Mouse (Mus musculus) left cerebral cortex, postnatal 14 days (tissue): ENCODE results near the gene Siah1a. TPM values are rescaled to one million over a fixed set of nuclear protein-coding genes. Genes with fewer than 3 reads are reported as not detected.

Experiments used
- DNase-seq, 2 experiments: peaks; one replicate each; pipeline ENCODE4 v3.0.0; 2021 to 2022; ENCODE audit warnings: low spot score in 2 of 2, mixed read lengths in 1 of 2
- intact Hi-C: fragments of 180-260 bp; cut with DNase I; formaldehyde crosslinking; loops from one replicate; pipeline ENCODE4 v1.15.1; 2025
- long read RNA-seq, 2 experiments: library from polyadenylated mRNA; stranded (forward); transcript quantifications; one replicate each; pipeline ENCODE4 v2.0.0; 2021
- total RNA-seq, 2 experiments: library from RNA; stranded (reverse); gene quantifications; 2 replicates each; pipeline ENCODE4 v1.2.3; 2021

Siah1a gene
- total RNA-seq = 10 to 100 TPM; 30.9 to 32.9 TPM
- long read RNA-seq, experiment 1, transcript Siah1a-201 (2 exons, 1,968 nt) = major isoform, 91 of 96 reads
- long read RNA-seq, experiment 1, partial matches to known transcripts = 0 of 96 reads
- long read RNA-seq, experiment 1, other reads (novel, unspliced or antisense) = 5 of 96 reads
- long read RNA-seq, experiment 2, transcript Siah1a-201 (2 exons, 1,968 nt) = major isoform, 65 of 67 reads
- long read RNA-seq, experiment 2, partial matches to known transcripts = 0 of 67 reads
- long read RNA-seq, experiment 2, other reads (novel, unspliced or antisense) = 2 of 67 reads

DNA sequence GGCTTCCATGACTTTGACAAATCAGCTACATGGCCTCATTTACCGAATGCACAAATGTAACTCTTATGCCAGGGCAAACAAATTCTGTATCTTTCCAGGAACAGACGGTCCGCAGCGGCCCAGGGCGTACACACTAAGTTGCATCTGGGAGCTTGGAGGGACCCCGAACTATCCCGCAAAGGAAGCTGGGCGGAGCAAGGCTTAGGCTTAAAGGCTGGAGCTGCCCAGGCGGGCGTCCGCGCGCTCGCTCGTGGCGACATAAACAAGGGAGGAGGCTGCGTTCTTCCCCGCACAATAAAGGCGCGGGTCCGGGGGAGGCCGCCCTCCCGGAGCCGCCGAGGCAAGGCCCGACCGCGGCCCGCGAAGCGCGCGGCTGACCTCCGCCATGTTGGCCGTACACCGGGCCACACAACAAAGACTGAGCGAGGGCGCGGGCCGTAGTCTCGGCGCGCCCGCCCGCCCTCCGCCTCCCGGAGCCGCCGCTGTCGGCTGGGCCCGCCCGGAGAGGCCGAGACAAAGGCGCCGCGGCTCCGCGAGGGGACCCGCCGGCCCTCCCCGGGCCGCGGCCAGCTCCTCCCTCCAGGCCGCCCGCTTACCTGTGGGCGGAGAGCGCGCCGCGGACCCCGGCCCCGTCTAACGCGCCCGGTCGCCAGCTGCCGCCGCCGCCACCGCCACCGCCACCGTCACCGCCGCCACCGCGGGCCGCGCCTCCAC is at the start of gene Siah1a, which contains the start of gene Gm10638:
Gene Siah1a (minus strand): TSS at position 714 of the 714 bp plus-strand sequence.
Gene Gm10638 (plus strand): TSS at position 479 of the 714 bp plus-strand sequence.
- intact Hi-C loops = loop anchor here (5.0 to 10.0 kb wide), 2 partner anchors 97 to 139 kb away; partner anchors contain the start of gene N4bp1
- DNase-seq = peak; percentile 37 to 61

DNA sequence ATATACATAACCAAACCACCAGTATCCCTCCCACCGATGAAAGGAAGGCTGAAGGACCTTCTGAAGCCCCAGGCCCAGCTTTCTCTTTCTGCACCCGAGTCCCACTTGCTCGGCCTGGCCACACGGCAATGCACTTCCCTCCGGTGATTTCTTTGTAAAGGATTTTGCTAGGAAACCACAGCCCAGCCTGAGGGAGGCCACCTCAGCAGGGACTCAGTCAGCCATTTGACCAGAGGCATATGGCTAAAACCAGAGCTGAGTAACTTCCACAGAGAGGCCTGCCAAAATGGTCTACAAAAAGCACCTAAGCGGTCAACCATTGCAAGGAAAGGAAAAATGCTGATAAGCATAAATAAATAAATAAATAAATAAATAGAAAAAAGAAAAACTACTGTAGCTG is 49.0 kb upstream of the Siah1a start:
- DNase-seq = no peak
- intact Hi-C loops = no loop called here

DNA sequence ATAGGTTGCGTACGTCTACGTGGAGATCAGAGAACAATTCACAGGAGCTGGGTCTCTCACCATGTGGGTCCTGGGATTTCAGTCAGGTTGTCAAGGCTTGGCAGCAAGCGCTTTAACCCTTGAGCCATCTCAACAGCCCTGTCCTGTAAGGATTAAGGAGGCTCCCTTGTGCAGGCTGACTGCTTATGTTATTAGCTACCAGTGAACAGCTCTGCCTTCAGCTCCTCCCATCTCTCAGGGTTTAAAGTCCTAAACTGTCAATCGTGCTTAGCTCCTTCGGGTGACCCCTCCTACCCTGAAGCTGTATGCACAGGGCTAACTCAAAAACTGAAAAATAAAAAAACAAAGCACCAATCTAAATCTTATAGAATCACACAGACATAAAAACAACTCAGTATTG is 45.8 kb upstream of the Siah1a start:
- intact Hi-C loops = no loop called here
- no peak for DNase-seq

DNA sequence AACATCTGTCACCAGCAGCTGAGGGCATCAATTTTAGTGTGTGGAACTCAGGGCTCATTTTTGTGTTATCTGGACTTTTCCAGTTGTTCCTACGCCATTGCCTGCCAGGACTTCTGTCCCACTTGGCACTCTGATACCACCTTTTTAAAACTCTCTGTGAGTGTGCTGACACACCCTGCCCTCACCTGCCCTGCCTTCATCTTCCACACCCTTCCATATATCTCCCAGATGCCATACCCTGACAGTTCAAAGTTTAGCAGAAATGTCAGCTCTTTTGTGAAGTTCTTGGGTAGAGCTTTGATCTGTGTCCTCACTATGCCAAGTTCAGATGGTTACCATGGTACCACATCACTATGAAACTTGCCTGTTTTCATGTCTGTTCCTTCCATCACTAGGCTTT is 43.8 kb upstream of the Siah1a start:
- DNase-seq = no peak
- intact Hi-C loops = no loop called here

DNA sequence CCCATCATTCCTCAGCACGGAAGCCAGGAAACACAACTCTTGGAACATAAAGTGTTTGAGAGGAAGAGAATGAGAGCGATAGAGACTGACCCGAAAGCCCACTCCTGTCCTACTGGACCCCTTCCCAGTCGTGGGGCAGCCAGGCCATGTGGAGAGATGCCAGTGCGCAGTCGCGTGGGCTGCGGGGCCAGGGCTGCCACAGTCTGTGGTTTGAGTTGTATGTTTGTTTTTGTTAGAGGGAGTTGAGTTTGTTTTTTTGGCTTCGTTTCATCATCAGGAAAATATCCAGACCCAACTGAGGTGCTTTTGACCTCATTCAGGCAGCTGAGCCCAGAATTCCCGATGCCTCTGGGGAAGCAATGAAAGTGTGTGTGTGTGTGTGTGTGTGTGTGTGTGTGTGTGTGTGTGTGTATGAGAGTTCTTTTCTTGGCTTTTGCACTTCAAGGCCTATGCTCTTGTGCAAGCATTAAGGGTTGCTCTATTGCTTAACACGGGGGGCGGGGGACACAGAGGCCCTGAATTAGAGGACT is 42.2 kb upstream of the Siah1a start:
- DNase-seq = no peak

DNA sequence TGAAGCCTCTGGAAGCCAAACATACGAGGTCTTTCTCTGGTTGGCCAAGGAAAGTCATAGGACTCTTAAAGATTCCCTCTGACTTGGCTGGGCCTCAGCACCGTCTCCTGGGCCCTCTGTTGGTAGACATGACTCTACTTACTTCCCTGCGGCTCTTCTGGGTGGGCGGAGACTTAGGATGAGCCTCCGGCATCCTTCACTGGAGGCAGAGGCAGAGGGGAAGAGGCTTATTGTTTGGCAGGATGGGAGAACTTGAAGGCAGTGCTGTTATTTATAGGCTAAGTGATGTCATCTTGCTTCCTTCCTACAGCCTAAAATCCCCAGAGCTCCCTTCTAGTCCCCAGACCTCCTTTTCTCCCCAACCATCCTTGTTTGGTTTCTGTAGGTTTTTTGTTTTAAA is 40.8 kb upstream of the Siah1a start:
- intact Hi-C loops = no loop called here
- no peak for DNase-seq

More for the DNA sequence above, 42.2 kb upstream of the Siah1a start:
- intact Hi-C loops = no loop called here

DNA sequence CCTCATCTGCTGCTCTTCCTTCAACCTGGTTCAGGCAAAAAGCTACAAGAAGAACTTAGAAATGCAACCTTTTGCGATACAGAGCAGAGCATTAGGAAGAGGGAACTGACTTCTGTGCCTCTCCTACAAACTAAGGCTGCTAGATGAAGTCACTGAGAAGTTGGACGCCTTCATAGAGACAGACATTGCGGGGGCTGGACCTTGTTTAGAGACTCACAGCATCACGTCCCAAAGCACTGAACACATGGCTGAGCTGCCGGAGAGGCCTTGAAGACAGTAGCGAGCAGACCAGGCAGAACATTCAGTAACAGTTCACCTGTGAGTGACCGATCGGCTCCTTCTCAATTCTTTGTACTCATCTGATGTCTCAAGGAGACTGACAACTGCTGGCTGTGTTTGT is 35.4 kb upstream of the Siah1a start:
- DNase-seq = no peak
- intact Hi-C loops = no loop called here

DNA sequence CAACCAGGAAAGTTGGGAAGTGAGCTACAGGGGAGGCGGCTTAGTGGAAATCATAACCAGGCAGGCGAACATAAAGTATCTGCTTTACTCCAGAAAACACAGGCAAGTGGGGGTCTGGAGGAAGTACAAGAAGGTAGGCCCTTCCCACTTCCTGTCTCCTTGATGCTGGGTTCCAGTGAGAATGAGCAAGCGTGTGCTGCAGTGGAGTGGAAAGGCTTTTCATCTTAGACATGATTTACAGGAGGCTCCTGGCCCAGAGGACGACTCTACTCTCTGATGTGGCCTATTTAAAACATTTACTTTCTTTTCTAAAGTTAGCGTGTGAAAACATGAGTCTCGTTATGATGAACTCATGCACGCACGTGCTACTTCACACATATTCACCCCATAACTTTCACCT is 33.5 kb upstream of the Siah1a start:
- DNase-seq = no peak
- intact Hi-C loops = no loop called here

DNA sequence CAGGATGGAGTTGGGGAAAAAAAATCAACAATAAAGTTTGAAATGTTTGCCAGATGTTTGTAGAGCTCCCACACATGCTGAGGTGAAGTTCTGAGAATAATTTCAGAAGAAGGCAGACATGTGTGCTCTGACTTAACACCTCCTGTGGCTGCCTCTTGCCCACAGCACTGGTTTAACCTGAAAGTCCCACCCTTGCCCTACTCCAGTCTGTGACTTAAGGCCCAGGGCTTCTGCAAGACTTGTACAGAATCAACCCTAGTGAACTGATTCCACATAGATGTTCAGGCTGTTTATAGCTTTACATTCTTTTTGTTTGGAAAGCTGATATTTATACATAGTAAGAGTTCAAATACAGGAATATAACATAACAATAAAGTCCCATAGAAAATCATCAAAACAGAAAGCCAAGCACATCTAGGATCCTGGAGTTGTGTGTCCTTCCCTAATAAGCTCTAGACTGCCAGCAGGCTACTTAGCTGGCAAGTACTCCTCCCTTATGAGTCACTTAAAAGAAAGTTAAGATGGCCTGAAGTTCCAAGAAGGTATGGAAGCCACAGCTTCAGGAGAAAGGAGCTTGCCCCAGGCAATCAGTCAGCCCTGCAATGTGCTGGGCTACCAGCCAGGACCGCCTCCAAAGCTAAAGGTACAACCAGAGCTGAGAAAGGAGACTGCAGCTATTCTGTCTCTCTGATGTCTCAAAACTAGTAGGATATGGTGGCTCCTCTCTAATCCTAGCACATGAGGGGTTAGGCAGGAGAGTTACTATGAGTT is 24.4 kb upstream of the Siah1a start:
- DNase-seq = no peak
- intact Hi-C loops = no loop called here

DNA sequence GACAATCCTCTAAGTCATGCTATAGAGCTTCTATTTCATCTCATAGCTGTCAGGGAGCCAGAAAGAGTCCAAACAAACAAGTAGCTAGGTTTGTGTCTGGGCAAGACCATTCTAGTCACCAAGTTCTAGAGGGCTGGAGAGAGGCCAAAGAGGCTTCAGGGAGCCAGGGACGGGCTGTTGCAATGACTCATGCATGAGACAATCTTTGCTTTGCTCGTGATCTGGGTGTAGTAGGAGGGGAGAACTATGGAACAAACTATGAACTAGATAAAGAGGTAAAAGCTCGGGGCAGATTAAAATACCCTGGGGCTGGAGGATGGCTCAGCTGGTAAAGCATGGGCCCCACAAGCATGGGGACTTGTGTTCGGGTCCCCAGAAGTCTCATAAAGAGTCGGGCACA is 22.8 kb upstream of the Siah1a start:
- no peak for DNase-seq

DNA sequence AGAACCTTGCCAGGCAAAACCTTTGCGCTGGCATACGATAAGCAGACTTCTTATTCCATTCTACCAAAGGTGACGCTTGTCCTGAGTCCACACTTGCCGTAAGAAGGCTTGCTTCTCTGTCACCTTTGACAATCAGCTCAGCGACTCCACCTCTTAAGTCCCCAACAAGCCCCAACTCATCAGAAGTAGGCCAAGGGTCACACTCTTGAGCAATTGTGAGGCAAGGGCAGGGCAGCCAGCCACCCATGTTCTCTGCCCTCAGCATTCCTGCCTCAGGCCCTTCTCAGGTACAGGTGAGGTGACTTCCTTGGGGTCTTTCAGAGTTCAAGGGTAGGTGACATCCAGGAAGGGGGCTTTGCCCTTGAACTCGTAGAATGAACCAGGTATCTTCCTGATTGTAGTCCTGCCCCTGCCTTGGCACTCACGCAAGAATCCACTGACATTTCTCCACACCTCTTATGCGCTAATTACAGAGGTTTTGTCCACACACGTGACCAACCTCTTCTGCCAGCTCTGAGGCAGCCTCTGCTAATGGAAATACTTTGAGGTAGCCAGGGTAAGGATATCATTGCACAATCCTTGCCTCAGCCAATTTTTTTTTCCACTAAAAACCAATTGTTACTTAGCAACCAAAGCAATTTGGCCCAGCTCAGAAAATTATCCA is 20.9 kb upstream of the Siah1a start:
- no peak for DNase-seq
- intact Hi-C loops = no loop called here

More for the DNA sequence above, 22.8 kb upstream of the Siah1a start:
- intact Hi-C loops = no loop called here

DNA sequence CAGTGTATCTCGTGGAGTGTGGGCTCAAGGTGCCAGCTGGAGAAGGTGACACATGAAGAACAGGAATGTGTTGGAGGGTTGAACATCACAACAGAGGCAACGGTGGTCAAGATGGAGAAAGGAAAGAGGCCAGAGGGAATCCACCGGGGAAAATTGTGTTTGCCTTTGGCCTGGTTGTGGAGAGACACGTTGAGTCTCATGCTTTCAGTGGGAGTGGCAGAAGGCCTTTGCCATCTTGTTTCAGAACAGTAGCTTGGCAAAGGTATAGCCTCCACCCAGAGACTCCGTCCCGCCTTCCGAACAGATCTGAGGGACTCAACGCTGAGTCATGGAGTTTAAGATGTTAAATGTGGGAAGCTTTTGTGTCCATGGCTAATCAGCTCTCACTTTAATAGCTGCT is 19.9 kb upstream of the Siah1a start:
- no peak for DNase-seq
- intact Hi-C loops = no loop called here

DNA sequence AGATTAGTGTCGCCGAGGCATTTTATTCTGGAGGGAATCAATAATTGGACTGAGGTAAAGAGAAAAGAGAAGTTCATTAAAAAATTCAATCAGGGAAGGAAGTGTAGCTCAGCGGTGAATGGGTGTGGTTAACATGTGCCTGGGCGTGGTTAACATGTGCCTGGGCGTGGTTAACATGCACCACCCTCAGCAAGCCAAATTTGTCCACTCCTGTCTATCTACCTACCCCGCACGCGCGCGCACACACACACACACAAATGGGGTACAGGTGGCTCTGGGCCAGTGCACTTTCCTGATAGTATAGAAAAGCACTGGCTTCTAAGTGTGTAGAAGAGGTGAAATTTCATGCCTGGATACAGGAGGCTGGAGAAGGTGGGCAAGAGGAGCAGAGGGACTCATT is 19.4 kb upstream of the Siah1a start:
- DNase-seq = no peak
- intact Hi-C loops = no loop called here

DNA sequence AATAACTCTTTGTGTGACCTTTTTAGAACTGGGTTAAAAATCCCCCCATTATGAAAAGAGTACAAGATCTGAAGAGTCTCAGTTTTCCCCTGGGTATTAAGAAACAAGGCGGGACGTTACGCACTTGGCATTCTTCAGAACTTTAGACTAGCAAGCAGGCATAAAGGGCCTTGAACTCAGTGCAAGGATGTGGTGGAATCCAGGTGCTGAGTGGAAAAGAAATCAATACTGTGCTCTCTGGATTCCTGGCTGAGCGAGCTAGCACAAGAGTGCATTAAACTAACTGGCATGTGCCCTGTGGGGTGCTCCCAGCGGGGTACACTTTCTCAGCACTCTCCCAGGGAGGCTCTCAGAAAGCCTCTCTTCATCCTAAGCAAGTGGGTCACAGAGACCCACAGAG is 17.1 kb upstream of the Siah1a start:
- no peak for DNase-seq
- intact Hi-C loops = no loop called here

DNA sequence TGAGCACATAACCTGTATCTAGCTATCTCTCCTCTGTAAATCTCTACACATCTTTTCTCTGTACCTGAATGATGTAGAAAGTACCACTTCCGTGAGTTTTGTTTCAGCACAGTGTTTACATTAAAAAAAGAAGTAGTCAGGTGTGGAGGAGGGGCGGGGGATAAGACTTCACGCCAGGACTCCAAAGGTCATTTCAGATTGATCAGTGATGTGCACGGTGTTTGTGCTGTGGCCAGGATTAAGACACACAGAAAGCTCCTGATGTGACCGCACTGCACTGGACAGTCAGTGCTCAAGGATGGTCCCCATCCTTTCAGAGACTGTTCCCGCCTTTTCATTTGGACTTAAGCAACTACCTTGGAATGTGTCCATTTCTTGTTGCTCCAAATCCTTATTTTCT is 15.0 kb upstream of the Siah1a start:
- intact Hi-C loops = no loop called here
- DNase-seq = no peak

DNA sequence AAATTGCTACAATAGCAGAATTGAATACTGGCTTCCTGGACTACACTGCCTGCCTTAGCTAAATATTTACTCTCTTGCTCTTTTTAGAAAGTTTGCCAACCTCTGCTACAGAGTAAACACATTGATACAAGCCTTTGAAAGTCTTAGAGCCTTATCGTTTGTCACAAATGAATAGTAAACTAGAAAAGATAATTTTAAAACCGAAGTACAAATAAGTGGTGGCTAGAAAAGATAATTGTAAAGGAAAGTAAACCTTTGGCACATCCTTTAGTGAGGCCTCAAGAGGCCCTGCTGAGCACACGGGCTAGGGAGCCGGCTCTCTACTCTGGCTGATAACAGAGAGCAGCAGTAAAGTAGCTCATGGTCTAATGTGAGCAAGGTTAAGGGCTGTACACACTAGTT is 13.4 kb upstream of the Siah1a start:
- intact Hi-C loops = no loop called here
- no peak for DNase-seq

DNA sequence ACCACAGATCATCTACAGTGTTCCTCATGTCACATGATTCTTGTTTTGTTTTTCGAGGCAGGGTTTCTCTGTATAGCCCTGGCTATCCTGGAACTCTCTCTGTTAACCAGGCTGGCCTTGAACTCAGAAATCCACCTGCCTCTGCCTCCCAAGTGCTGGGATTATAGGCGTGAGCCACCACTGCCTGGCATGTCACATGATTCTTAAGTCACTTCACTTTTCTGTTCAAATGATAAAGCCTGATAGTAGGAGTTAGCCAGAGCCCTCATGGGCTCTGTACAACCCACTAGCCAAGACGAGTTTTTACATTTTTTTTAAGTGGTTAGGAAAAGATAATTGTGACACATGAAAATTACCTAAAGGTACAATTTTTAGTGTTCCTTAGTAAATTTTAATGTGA is 12.9 kb upstream of the Siah1a start:
- no peak for DNase-seq
- intact Hi-C loops = no loop called here

DNA sequence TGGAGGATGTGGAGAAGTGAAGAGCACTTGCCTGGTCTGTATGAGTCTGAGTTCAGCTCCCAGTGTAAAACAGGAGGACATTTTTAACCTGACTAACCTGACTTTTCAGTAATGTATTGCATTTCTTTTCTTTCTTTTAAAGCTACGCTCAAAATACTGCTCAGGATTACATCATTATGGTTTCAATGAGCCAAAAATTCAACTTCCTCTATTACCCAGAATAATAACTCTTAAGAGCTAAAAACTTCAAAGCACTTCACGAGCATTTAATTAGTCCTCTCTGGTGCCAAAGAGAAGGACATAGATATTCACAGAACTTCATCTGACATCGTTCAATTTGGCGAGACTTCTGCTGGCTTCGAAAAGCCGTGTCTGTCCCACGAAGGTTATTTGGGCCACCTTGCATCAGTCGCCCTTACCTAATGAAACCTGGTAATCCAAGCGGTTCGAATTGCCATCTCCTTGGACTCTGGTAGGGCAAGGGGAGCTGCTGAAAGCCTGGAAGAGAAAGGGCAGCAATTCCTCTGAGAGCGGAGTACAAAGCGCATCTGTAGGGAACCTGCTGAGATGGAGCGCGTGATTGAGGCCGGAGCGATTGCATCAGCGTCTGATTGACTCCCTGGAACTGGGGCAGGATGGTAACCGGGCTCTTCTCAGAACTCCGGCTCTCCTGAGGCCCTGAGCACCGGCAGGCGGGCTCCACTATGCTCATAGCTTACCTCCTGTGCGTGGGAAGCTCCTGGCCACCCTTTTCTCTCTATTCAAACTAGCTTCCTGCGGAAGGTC is 11.4 kb upstream of the Siah1a start:
- DNase-seq = peak; percentile 38 to 39
- intact Hi-C loops = no loop called here

DNA sequence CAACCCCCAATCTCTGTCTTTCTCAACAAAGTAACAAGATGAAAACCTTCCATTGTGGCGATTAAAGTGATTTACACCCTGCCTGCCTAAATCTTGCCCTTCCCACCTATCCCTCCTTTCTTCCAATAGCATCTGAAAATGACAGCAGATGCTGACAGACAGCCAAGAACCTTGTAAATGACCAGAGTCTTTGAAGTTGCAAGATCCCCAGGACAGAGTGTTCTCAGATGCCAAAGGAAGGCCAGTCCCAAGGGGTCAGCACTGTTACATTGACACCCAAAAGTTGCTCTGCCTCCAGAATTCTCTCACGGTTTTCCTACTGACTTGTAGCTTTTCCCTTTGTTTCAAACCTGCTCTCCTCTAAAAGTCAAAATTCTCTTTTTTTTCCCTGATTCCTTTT is 4.1 kb upstream of the Siah1a start:
- DNase-seq = no peak
- intact Hi-C loops = loop anchor here (5.0 to 10.0 kb wide), 2 partner anchors 92 to 135 kb away; partner anchors contain the start of gene N4bp1
